Mouse (Mus musculus): Measurements from ENCODE around the gene Gns. TPM values are rescaled to one million over a fixed set of nuclear protein-coding genes. Genes with fewer than 3 reads are reported as not detected.
"Not testable (repeated sequence)": the region's sequence is repeated elsewhere in the genome, so short reads cannot be mapped to it uniquely, and the experiment has no call there.

Gene Gns
- 92.6 and 96.6 TPM in 2 replicates for total RNA-seq (2017)

DNA sequence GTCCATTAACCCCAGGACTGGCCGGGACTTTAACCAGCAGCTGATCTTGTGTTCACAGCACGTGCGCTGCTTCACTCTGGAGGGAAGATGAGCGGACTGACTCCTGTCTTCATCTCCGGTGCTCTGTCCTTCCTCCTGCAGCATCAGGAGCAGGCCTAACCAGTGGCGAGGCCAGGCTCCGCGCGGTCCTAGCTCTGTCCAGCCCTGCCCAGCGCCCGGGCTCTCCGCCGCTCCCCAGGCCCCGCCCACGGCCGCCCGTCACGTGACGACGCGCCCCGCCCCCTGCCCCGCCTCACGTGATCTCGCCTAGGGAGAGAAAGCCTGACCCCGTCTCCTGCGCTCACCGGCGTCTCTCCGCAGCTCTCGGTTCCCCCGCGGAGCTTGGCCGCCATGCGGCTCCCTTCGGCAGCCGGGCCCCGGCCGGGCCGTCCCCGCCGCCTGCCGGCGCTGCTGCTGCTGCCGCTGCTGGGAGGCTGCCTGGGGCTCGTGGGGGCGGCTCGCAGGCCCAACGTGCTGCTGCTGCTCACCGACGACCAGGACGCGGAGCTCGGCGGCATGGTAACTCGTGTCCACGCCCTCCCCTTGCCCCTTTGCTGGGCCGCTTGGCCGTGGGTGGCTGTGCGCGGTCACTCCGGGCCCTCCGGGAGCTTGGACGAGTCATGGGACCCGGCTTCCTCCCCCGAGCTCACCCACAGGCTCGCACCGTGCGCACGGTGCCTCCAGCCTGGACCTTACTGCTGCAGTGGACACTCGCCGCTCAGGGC is at the start of gene Gns:
Gene Gns (plus strand): TSS at position 290 of the 764 bp plus-strand sequence.
- peak; percentile 63 for ATAC-seq (ENCODE audit: extremely low read depth, insufficient number of reproducible peaks, low FRiP score, poor library complexity, severe bottlenecking)

DNA sequence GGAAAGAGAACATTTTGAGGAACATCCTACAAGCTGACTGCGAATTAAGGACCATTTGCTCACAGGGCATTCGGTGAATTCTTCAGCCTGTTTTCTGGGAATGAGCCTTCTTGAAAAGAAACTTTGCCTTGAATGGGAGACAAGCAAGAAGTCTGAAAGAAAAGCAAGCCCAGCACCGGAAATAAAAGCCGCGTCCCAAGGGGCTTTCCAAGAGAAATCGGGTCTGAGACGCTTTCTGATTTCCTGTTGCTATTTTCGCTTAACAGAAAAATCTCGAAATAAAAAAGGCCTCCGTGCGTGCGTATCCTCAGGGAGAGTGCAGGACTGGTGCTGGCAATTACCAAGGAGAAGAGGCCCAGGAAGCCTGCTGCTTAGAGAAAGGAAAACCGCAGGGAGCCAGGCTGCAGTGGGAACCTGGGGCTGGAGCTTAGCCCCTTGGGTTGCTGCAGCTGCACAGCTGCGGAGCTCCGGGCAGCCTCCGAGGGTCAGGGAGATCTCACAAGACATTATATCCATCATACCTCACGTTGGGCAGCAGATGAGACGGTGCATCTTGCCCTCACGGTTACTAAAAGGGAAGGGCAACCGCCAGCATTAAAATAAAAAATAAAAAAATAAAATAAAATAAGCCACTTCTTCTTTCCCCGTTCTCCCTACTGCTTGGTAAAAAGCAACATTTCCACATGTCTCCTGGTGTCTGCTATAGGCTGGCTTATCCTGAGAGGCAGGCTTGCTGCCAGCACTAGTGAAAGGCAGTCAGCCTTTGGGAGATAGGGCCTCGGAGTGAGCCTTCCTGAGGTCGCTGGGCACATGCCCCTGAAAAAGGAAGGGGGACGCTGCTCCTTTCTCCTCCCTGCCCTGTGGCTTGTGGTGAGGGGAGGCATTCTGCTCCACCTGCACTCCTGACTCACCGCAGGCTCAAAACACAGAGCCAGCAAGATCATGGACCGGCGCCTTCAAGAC is 49.3 kb upstream of the Gns start:
- no peak for ATAC-seq (ENCODE audit: extremely low read depth, insufficient number of reproducible peaks, low FRiP score, poor library complexity, severe bottlenecking)

- peak; percentile 41; the same call in 1 of the 2 replicates for ATAC-seq (ENCODE audit: extremely low read depth, insufficient number of reproducible peaks, low FRiP score, poor library complexity, severe bottlenecking)
Observed at GRCm38 (mm10) chr10:121316361-121316760, 48.5 kb upstream of the Gns start.

DNA sequence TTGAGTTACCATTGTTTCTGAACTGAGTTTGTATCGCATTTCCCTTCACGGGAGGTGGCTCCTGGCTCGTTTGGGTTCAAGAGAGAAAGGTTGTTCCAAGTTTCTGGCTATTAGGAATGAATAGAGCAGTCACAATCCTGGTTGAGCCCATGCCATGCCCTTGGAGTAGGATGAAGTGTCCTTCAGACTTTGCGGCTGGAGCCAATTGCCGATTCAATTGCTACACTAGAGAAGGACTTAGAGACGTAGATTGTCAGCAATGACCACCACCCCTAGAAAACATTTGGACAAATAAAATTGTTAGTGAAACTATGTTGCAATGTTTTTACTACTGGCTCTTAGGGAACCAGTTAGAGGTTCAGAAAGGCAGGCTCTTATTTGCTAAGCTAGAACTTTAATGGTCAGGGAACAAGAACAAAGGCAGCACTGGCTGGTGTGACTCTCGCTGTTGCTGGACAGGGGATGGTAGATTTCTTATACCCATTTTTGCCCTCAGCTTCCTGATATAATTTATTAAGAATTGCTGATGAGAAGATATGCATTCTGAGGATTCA is 46.4 kb upstream of the Gns start:
- no peak for ATAC-seq (ENCODE audit: extremely low read depth, insufficient number of reproducible peaks, low FRiP score, poor library complexity, severe bottlenecking)

DNA sequence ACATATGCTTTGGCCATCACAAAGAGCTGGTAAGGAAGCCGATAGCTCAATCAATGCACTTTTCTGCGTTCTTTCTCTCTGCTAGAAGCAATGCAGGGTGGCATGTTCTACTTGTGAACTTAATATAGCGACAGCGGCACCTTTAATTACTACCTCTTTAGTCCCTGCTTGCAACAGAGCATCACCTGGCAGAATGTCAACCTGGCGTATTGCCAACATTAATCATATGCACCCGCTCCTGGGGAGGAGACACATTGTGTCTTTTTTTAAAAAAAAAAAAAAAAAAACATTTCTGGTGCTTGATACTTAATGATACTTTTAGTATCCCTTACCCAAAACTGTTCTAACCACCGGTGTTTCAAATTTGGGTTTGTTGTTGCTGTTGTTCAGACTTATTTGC is 41.4 kb upstream of the Gns start:
- no peak for ATAC-seq (ENCODE audit: extremely low read depth, insufficient number of reproducible peaks, low FRiP score, poor library complexity, severe bottlenecking)

DNA sequence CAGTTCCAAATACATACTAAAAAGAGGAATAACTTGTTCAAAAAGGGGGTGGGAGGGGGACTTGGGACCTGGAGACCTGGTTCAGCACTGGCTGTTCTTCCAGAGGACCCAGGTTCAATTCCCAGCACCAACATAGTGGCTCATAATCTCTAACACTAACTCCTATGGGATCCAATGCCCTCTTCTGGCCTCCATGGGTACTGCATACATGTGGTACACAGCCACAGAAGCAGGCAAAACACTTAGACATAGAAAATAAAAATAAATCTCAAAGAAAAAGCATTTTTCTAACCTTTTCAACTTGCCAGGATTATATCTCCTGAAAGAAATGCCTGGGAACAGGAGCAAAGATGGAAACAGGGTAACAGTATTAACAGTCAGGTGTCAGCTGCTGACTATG is 38.7 kb upstream of the Gns start:
- ATAC-seq (ENCODE audit: extremely low read depth, insufficient number of reproducible peaks, low FRiP score, poor library complexity, severe bottlenecking): no peak

DNA sequence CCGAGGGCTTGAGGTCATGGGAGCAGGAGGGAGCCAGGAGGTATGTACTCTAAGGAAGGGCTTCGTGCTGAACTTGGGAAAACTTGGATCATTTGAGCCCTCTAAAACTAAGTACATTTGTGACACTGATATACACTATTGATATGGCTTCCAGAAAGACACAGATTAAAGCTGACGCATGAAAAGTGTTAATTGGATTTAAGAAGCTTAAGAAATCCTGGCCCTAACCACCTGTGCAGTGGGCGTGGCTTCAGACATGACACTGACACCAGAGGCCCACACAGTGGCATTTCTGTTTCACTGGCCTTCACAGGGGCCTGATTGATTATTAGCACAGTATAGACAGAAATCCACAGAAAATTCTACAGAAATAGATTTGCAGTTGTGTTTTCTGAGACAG is 35.3 kb upstream of the Gns start:
- ATAC-seq (ENCODE audit: extremely low read depth, insufficient number of reproducible peaks, low FRiP score, poor library complexity, severe bottlenecking): no peak

- peak; percentile 68 for ATAC-seq (ENCODE audit: extremely low read depth, insufficient number of reproducible peaks, low FRiP score, poor library complexity, severe bottlenecking)
Observed at GRCm38 (mm10) chr10:121330940-121331339, 34.0 kb upstream of the Gns start.

GRCm38 (mm10) chr10:121334576-121334975 is 30.3 kb upstream of the Gns start:
- ATAC-seq (ENCODE audit: extremely low read depth, insufficient number of reproducible peaks, low FRiP score, poor library complexity, severe bottlenecking): peak; percentile 81

GRCm38 (mm10) chr10:121336536-121336935 is 28.4 kb upstream of the Gns start:
- not testable (repeated sequence) for ATAC-seq (ENCODE audit: extremely low read depth, insufficient number of reproducible peaks, low FRiP score, poor library complexity, severe bottlenecking)

GRCm38 (mm10) chr10:121340754-121341593 is 23.9 kb upstream of the Gns start:
- ATAC-seq (ENCODE audit: extremely low read depth, insufficient number of reproducible peaks, low FRiP score, poor library complexity, severe bottlenecking): no peak

DNA sequence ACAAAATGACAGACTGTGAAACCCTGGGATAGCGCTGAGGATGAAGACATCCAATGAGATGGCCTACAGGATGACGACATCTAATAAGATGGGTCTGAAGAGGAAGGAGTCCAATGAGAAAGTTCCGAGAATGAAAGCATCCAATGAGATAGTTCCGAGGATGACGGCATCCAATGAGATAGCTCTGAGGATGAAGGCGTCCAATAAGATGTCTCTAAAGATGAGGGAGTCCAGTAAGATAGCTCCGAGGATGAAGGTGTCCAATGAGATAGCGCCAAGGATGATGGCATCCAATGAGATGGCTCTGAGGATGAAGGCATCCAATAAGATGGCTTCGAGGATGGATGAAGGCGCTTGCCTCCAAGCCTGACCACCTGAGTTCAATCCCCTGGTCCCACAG is 22.6 kb upstream of the Gns start:
- ATAC-seq (ENCODE audit: extremely low read depth, insufficient number of reproducible peaks, low FRiP score, poor library complexity, severe bottlenecking): no peak

GRCm38 (mm10) chr10:121343867-121344266 is 21.0 kb upstream of the Gns start:
- no peak for ATAC-seq (ENCODE audit: extremely low read depth, insufficient number of reproducible peaks, low FRiP score, poor library complexity, severe bottlenecking)

- no peak for ATAC-seq (ENCODE audit: extremely low read depth, insufficient number of reproducible peaks, low FRiP score, poor library complexity, severe bottlenecking)
Observed at GRCm38 (mm10) chr10:121349244-121349643, 15.6 kb upstream of the Gns start.

- ATAC-seq (ENCODE audit: extremely low read depth, insufficient number of reproducible peaks, low FRiP score, poor library complexity, severe bottlenecking): no peak
Observed at GRCm38 (mm10) chr10:121350357-121351065, 14.4 kb upstream of the Gns start.

DNA sequence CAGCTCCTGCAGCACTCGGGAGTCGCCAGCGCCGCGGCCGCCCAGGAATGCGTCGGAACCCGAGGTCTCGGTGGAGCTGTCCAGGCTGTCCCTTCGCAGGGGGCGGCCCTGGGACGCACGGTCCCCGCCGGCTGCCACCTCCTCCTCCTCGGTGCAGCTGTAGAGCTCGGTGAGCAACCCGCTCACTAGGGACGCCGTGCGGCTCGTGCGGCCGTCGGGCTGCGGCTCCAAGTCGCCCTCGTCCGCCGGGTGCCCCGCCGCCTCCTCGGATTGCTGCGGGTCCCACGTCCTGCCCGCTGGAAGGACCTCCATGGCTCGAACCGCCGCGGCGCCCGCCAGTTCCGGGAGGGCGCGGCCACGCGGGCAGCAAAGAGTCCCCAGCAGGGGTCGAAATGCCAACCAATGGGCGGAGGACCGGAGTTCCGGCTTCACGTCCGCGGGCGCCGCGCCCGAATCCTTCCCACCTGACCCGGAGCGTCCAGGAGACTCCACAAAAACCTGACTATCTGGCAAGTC is 13.8 kb upstream of the Gns start, which contains the start of gene Tbc1d30:
Gene Tbc1d30 (minus strand): TSS at position 213 of the 516 bp plus-strand sequence.
- ATAC-seq (ENCODE audit: extremely low read depth, insufficient number of reproducible peaks, low FRiP score, poor library complexity, severe bottlenecking): 0 out of 2 replicates have a peak, but pooled peaks have one; percentile 48

DNA sequence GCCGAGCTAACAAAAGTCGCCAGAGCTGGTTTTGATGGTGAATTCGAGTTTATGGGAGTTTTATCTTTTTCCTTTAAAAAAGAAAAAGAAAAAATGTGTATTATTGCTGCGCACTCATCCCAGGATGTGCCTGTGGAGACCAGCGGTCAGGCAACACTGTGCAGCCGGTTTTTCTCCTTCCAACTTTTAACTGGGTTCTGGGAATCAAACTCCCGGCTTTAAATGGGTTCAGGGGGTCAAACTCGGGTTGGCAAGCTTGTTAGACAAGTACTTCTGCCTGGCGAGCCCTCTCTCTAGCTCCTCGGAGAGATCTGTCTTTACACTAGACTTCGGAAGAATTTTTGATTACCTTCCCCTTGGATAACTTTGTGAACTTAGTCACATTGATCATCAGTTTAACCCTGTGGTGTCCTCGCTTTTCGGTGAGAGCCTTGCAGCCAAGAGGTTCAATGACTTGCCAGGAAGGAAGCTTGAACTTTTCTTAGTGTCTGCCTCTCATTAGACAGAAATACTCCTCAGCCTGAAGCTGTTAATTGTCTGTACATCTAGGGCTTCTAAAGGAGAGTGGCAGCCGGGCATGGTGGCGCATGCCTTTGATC is 13.1 kb upstream of the Gns start:
- ATAC-seq (ENCODE audit: extremely low read depth, insufficient number of reproducible peaks, low FRiP score, poor library complexity, severe bottlenecking): no peak
